Mouse (Mus musculus): ENCODE measurements around the gene Clk1.

DNA sequence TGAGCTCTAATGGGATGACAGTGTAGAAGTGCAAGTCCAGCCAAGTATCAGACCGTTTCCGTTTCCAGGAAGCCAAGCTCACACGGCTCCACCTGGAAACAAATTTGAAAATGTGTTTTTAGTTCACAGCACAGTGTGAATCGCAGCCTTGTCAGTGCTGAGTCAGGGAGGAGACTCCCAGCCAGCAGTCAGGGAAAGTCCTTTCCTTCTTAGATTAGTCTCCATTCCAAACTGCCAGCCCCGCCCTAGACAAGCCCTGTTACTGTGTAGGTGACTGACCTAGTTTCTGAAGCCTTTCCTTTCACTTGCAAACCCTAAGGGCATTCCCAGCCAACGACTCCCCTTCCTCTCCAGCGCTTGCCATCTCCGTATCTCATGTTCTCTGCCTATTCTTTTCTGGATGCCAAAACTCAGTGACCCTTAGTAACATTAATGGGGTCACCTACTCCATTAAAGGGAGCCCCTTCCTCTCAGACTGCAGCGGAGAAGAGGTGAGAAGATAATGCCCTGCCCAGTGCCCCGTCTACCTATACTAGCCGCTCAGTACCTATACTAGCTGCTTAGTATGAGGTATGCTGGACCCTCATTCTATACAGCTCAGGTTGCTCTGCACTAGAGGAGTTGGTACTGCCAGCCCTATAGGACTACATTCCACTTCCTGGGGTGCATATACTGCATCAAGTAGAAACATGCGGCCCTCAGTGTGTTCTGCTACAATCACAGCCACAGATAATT, 57.0 kb downstream of the Clk1 start:
- TF ChIP-seq CTCF (conservative IDR thresholded peaks at IDR 0.05; ENCODE audit: low read length) (no peak), POU5F1 (IDR thresholded peaks at IDR 0.05; ENCODE audit: borderline replicate concordance, low read length) (no peak), NANOG (IDR thresholded peaks at IDR 0.05; ENCODE audit: borderline replicate concordance, low read length) (no peak)
